In the genomic region with DNA sequence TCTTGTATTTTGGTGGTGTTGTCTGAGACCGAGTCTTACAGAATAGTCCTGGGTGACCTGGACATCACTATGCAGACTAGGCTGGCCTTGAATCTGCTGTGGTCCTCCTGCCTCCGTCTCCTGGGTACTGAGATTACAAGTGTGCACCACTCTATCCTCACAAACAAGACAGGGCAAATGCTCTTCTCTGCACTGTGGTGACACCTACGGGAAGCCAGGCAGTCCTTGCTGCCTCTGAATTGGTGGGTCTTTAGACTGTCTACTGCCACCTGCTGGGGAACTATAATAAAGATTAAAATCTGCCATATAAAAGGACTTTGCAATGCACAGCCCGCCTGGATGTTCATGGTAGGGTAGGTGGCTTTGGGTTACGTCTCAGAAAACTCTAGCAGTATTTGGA, we compare ENCODE assay signal across 8 mouse cellular contexts. TPM values are rescaled to one million over a fixed set of nuclear protein-coding genes. Genes with fewer than 3 reads are reported as not detected.
DNase-seq lines count a peak whose midpoint lies in the region; ATAC-seq and TF ChIP-seq lines count a peak whose summit lies in the region.

No protein-coding gene starts in this region.

- no peak for TF ChIP-seq EP300 in lung, postnatal 0 days (IDR thresholded peaks at IDR 0.05)

- DNase-seq in ES-CJ7 (ENCODE audit: low read depth, low spot score): peak; percentile 92
- peak; percentile 36 to 39 for DNase-seq in adrenal gland, adult 18-20 months (ENCODE audit: low spot score in 2 of 2)
- DNase-seq in embryo, embryonic 11 days: peak; percentile 90
- DNase-seq in hindbrain, embryonic 10.5 days (ENCODE audit: low spot score): peak; percentile 46
- peak; percentile 71 for DNase-seq in layer of hippocampus, adult 9-10 months (ENCODE audit: low spot score)
- peak; percentile 90 for DNase-seq in lung, postnatal 0 days (ENCODE audit: low spot score)
- peak; percentile 25 for DNase-seq in ovary, postnatal 36 days (ENCODE audit: low spot score)
- peak; percentile 52 for DNase-seq in yolk sac, embryonic 10.5 days (ENCODE audit: low spot score)

- no peaks in the 10 kb centered on the region for H3K9me3 ChIP-seq in hindbrain, embryonic 10.5 days
- H3K9me3 ChIP-seq in lung, postnatal 0 days (ENCODE audit: low read length): no peaks in the 10 kb centered on the region

- no peak overlapping the region for H3K9ac ChIP-seq in lung, postnatal 0 days (replicated peaks; ENCODE audit: low read depth)

- peak; percentile 72 for ATAC-seq in lung, postnatal 0 days

- whole genome bisulfite sequencing in hindbrain, embryonic 10.5 days: 44% methylated on average over 5 of the region's 5 CpGs
- 24% methylated on average over 5 of the region's 5 CpGs for WGBS in lung, postnatal 0 days

- peaks cover 7% of the 10 kb centered on the region; the same call in 1 of the 2 replicates for H3K36me3 ChIP-seq in hindbrain, embryonic 10.5 days
- no peaks in the 10 kb centered on the region for H3K36me3 ChIP-seq in lung, postnatal 0 days (ENCODE audit: insufficient read depth, low read length)

- peaks cover 12% of the 10 kb centered on the region for H3K4me1 ChIP-seq in hindbrain, embryonic 10.5 days (replicated peaks)
- H3K4me1 ChIP-seq in lung, postnatal 0 days (ENCODE audit: insufficient read depth, low read depth, low read length): no peaks in the 10 kb centered on the region

- no peaks in the 10 kb centered on the region for H3K27me3 ChIP-seq in hindbrain, embryonic 10.5 days (ENCODE audit: insufficient read depth, poor library complexity, severe bottlenecking)
- no peaks in the 10 kb centered on the region for H3K27me3 ChIP-seq in lung, postnatal 0 days (replicated peaks; ENCODE audit: insufficient read depth, low read length)

- no peak overlapping the region for H3K4me2 ChIP-seq in lung, postnatal 0 days (replicated peaks; ENCODE audit: low read depth, low read length)

- no peak overlapping the region for H3K4me3 ChIP-seq in hindbrain, embryonic 10.5 days
- no peak overlapping the region for H3K4me3 ChIP-seq in lung, postnatal 0 days (ENCODE audit: low read depth, low read length)

- H3K27ac ChIP-seq in hindbrain, embryonic 10.5 days: no peak overlapping the region
- no peak overlapping the region for H3K27ac ChIP-seq in lung, postnatal 0 days (ENCODE audit: low read length)

- peak; percentile 89 for TF ChIP-seq CTCF in lung, postnatal 0 days (IDR thresholded peaks at IDR 0.05)

RNA-seq across cellular contexts. Expression of gene Plcg2, which starts 32.8 kb away (rescaled TPM):
- total RNA-seq in adrenal gland, adult 18-20 months (2021): 1 to 10 TPM; 4.3 to 6.4 TPM
- polyA plus RNA-seq in hindbrain, embryonic 10.5 days (2016; fragmentation: Nextera tagmentation; extraction: Ambion mirVana): 3.7 and 5.0 TPM in 2 replicates
- 3.5 and 3.7 TPM in 2 replicates for polyA plus RNA-seq in lung, postnatal 0 days (2015; fragmentation: Nextera tagmentation; extraction: Ambion mirVana)

Comparison
In these comparisons a context has a peak if more than half of its experiments do, and no peak if none do; other contexts are left out.
1. DNase-seq: peak in every context shown above with its lines; median percentile 92 in ES-CJ7; 90 in embryo, embryonic 11 days; 90 in lung, postnatal 0 days; 71 in layer of hippocampus, adult 9-10 months; 52 in yolk sac, embryonic 10.5 days; 46 in hindbrain, embryonic 10.5 days; 38 in adrenal gland, adult 18-20 months; 25 in ovary, postnatal 36 days.